Mouse (Mus musculus): ENCODE results near the gene Yjefn3.

- no peak for TF ChIP-seq CTCF (IDR thresholded peaks at IDR 0.05; ENCODE audit: borderline replicate concordance, insufficient read depth, low read length)
- no peak; the same call in none of the 2 replicates for TF ChIP-seq POLR2A (IDR thresholded peaks at IDR 0.05; ENCODE audit: low read depth, low read length)
Measured at GRCm38 (mm10) chr8:69902163-69903062, at the start of gene Yjefn3, which contains the start of the genes Tssk6 and Ndufa13.
